Mouse (Mus musculus) stomach, postnatal 0 days (tissue): ENCODE results near the gene Dmkn.

Source experiments
- CTCF ChIP-seq: IDR thresholded peaks from 2 replicates; pipeline ENCODE4 v1.5.1; 2016; ENCODE audit warnings: antibody characterized with exemption, low read depth, mild to moderate bottlenecking, moderate library complexity
- EP300 ChIP-seq: optimal IDR thresholded peaks from 2 replicates; pipeline ENCODE3; 2016; ENCODE audit warnings: antibody characterized with exemption

DNA sequence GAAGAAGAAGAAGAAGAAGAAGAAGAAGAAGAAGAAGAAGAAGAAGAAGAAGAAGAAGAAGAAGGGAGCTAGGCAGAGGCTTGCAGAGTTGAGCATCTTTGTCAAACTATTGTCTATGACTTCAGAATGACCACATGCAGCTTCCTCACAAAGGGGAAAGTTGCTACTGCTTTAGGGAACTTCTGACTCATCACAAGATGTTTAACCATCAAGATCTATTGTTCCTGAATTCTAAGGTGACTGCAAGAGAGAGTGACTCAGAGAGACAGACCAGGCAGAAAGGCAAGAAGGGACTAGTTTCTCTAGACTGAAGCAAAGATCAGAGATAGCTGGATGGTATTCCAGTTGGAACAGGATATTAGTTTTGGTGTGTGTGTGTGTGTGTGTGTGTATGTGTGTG is 31.4 kb downstream of the Dmkn start:
- no peak for TF ChIP-seq CTCF
- no peak for TF ChIP-seq EP300
